Mouse (Mus musculus) C2C12 (cell line): ENCODE measurements around the gene Qars. TPM values are rescaled to one million over a fixed set of nuclear protein-coding genes. Genes with fewer than 3 reads are reported as not detected.

Experiments
- H3K27me3 ChIP-seq: one replicate; pipeline ENCODE4 v1.6.1; 2011; ENCODE audit not compliant: control insufficient read depth, insufficient read depth, insufficient read length
- H3K36me3 ChIP-seq: one replicate; pipeline ENCODE4 v1.6.1; 2011; ENCODE audit not compliant: control insufficient read depth, insufficient read depth
- H3K4me3 ChIP-seq: one replicate; pipeline ENCODE4 v1.5.1; 2011; ENCODE audit warnings: mild to moderate bottlenecking, control low read depth; ENCODE audit not compliant: poor library complexity, insufficient read depth, severe bottlenecking
- H3K79me2 ChIP-seq: one replicate; pipeline ENCODE4 v1.6.1; 2011; ENCODE audit not compliant: control insufficient read depth, insufficient read depth
- H3K79me3 ChIP-seq: one replicate; pipeline ENCODE4 v1.6.1; 2011; ENCODE audit warnings: low read depth, control low read depth
- H3ac ChIP-seq: one replicate; pipeline ENCODE3; 2011; ENCODE audit warnings: low read depth; ENCODE audit not compliant: control insufficient read depth, insufficient read length
- CEBPB ChIP-seq: IDR thresholded peaks from one replicate; pipeline ENCODE4 v1.6.1; 2011; ENCODE audit warnings: low read depth, mild to moderate bottlenecking, control low read depth, moderate library complexity
- CTCF ChIP-seq: IDR thresholded peaks from one replicate; pipeline ENCODE4 v1.5.1; 2011; ENCODE audit not compliant: control insufficient read depth, insufficient read depth, insufficient read length
- FOSL1 ChIP-seq: IDR thresholded peaks from one replicate; pipeline ENCODE4 v1.8.0; 2011; ENCODE audit warnings: mild to moderate bottlenecking, low read length; ENCODE audit not compliant: poor library complexity, insufficient read depth, severe bottlenecking
- MAX ChIP-seq: IDR thresholded peaks from one replicate; pipeline ENCODE4 v1.6.1; 2011; ENCODE audit warnings: mild to moderate bottlenecking, control low read depth
- MYOD1 ChIP-seq: IDR thresholded peaks from one replicate; pipeline ENCODE4 v1.6.1; 2011; ENCODE audit warnings: low read depth; ENCODE audit not compliant: control insufficient read depth, insufficient read length
- MYOG ChIP-seq: IDR thresholded peaks from one replicate; pipeline ENCODE4 v1.6.1; 2011; ENCODE audit not compliant: control insufficient read depth, insufficient read length; ENCODE audit errors: extremely low read depth
- USF1 ChIP-seq: IDR thresholded peaks from one replicate; pipeline ENCODE4 v1.6.1; 2011; ENCODE audit warnings: low read depth, mild to moderate bottlenecking, control low read depth, moderate library complexity
- polyA plus RNA-seq: library from polyadenylated mRNA; unstranded; fragments of >200 nt; fragmentation: generic; extraction: Trizol; gene quantifications from one replicate; pipeline ENCODE4 v1.2.1, GENCODE M21; 2012; ENCODE audit warnings: missing spikeins

Qars gene
- polyA plus RNA-seq, 1 experiment, result 203 TPM

GRCm38 (mm10) chr9:108494146-108494825 lies 13.2 kb upstream of the Qars start:
- H3K79me2 ChIP-seq, result peaks cover 32% of the 10 kb centered on the region
- H3K36me3 ChIP-seq, result peaks cover 70% of the 10 kb centered on the region
- H3K4me3 ChIP-seq, result no peak overlapping the region
- peaks cover 17% of the 10 kb centered on the region for H3K79me3 ChIP-seq
- no peak overlapping the region for H3ac ChIP-seq
- H3K27me3 ChIP-seq, result no peaks in the 10 kb centered on the region
- no peak for TF ChIP-seq MAX
- no peak for TF ChIP-seq MYOD1
- no peak for TF ChIP-seq CEBPB
- TF ChIP-seq USF1, result no peak
- no peak for TF ChIP-seq FOSL1
- no peak for TF ChIP-seq MYOG
- no peak for TF ChIP-seq CTCF

GRCm38 (mm10) chr9:108494905-108495304 lies 12.6 kb upstream of the Qars start:
- Histone ChIP-seq H3K36me3 (peaks cover 70% of the 10 kb centered on the region), H3K4me3 (no peak overlapping the region), H3K79me2 (peaks cover 32% of the 10 kb centered on the region), H3ac (no peak overlapping the region), H3K27me3 (no peaks in the 10 kb centered on the region), H3K79me3 (peaks cover 17% of the 10 kb centered on the region)
- TF ChIP-seq CEBPB (no peak), CTCF (no peak), USF1 (no peak), MAX (no peak), MYOD1 (no peak), MYOG (no peak), FOSL1 (no peak)

GRCm38 (mm10) chr9:108499231-108499630 lies 8.3 kb upstream of the Qars start:
- H3K36me3 ChIP-seq, result peaks cover 70% of the 10 kb centered on the region
- no peak for TF ChIP-seq MYOD1
- no peak for TF ChIP-seq FOSL1
- TF ChIP-seq USF1, result no peak
- no peak for TF ChIP-seq CEBPB
- no peak for TF ChIP-seq MAX
- no peak for TF ChIP-seq CTCF
- no peak for TF ChIP-seq MYOG
- H3K79me2 ChIP-seq, result no peaks in the 10 kb centered on the region

GRCm38 (mm10) chr9:108499943-108500342 lies 7.6 kb upstream of the Qars start:
- TF ChIP-seq FOSL1 (no peak), CTCF (no peak), MYOG (no peak), USF1 (no peak), CEBPB (no peak), MAX (no peak), MYOD1 (no peak)
- Histone ChIP-seq H3K4me3 (no peak overlapping the region), H3K79me3 (no peaks in the 10 kb centered on the region), H3K27me3 (no peaks in the 10 kb centered on the region), H3K36me3 (peaks cover 64% of the 10 kb centered on the region), H3ac (no peak overlapping the region), H3K79me2 (no peaks in the 10 kb centered on the region)

More at GRCm38 (mm10) chr9:108499231-108499630, 8.3 kb upstream of the Qars start:
- Histone ChIP-seq H3K4me3 (no peak overlapping the region), H3K27me3 (no peaks in the 10 kb centered on the region), H3K79me3 (no peaks in the 10 kb centered on the region), H3ac (no peak overlapping the region)

GRCm38 (mm10) chr9:108506901-108507300 lies 605 bp upstream of the Qars start:
- Histone ChIP-seq H3K4me3 (no peak overlapping the region), H3K79me2 (peaks cover 20% of the 10 kb centered on the region), H3K27me3 (no peaks in the 10 kb centered on the region), H3K36me3 (peaks cover 25% of the 10 kb centered on the region), H3ac (no peak overlapping the region), H3K79me3 (peaks cover 15% of the 10 kb centered on the region)
- TF ChIP-seq USF1 (no peak), MAX (no peak), CEBPB (no peak), FOSL1 (no peak), MYOG (no peak), CTCF (no peak), MYOD1 (no peak)

- Histone ChIP-seq H3K36me3 (peaks cover 41% of the 10 kb centered on the region), H3K79me3 (peaks cover 15% of the 10 kb centered on the region), H3K79me2 (peaks cover 20% of the 10 kb centered on the region), H3K27me3 (no peaks in the 10 kb centered on the region), H3K4me3 (peak overlapping the region; percentile 50), H3ac (peak overlapping the region; percentile 99)
- TF ChIP-seq MYOG, result no peak
- TF ChIP-seq USF1, result no peak
- TF ChIP-seq CTCF, result no peak
- TF ChIP-seq MYOD1, result no peak
- TF ChIP-seq FOSL1, result no peak
- TF ChIP-seq CEBPB, result no peak
- no peak for TF ChIP-seq MAX
These were observed 1.3 kb downstream of the Qars start for GRCm38 (mm10) chr9:108508776-108509175.
